Mouse (Mus musculus): ENCODE measurements around the gene Fbxw5.

DNA sequence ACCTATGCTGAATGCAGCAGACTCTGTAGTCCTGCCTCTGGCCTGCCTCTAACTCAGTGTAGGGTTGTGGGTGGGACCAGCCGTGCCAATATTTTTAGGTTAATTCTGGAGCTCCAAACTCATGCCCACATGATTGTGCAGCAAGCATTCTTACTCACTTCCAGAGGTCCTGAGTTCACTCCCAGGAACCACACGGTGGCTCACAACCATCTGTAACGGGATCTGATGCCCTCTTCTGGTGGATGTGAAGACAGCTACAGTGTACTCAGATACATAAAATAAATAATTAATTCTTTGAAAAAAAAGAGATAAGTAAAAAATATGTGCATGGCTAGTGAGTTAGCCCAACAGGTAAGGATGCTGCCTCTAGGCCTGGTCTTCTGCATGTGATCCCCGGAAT is 4.1 kb upstream of the Fbxw5 start:
- TF ChIP-seq CTCF (conservative IDR thresholded peaks at IDR 0.05; ENCODE audit: low read length) (peak; percentile 22), POU5F1 (IDR thresholded peaks at IDR 0.05; ENCODE audit: borderline replicate concordance, low read length) (no peak)

Measured in E14TG2a.4 (cell line).